In genomic region chr5:96206897-96207296, GRCm38 (mm10) we compare ENCODE assay signal across 9 mouse cellular contexts. TPM values are rescaled to one million over a fixed set of nuclear protein-coding genes. Genes with fewer than 3 reads are reported as not detected.
DNase-seq lines count a peak whose midpoint lies in the region; ATAC-seq lines count a peak whose summit lies in the region.
"Had no signal": no experiment of that assay in that cellular context is flagged by ENCODE, and none has a peak within 500 bp of the region (broad histone marks: within the 10 kb centered on the region; RNA-seq: fewer than 3 reads in every experiment).

No protein-coding gene starts in this region.

- H3K27ac ChIP-seq in heart, embryonic 11.5 days (ENCODE audit: low read depth, low read length): no peak overlapping the region
- no peak overlapping the region for H3K27ac ChIP-seq in neural tube, embryonic 15.5 days (replicated peaks)
- no peak overlapping the region for H3K27ac ChIP-seq in hindbrain, embryonic 12.5 days
- H3K27ac ChIP-seq: embryonic facial prominence, embryonic 15.5 days had no signal

- no peak overlapping the region for H3K4me3 ChIP-seq in heart, embryonic 11.5 days (ENCODE audit: low read depth, low read length)
- H3K4me3 ChIP-seq in neural tube, embryonic 15.5 days (replicated peaks): no peak overlapping the region
- H3K4me3 ChIP-seq in hindbrain, embryonic 12.5 days: no peak overlapping the region
- H3K4me3 ChIP-seq: embryonic facial prominence, embryonic 15.5 days had no signal

- peaks cover 9% of the 10 kb centered on the region; the same call in 1 of the 2 replicates for H3K4me1 ChIP-seq in heart, embryonic 11.5 days (ENCODE audit: control insufficient read depth, insufficient read depth, low read length)
- H3K4me1 ChIP-seq in neural tube, embryonic 15.5 days: peaks cover 13% of the 10 kb centered on the region
- H3K4me1 ChIP-seq in hindbrain, embryonic 12.5 days: peaks cover 7% of the 10 kb centered on the region

- no peak overlapping the region for H3K9ac ChIP-seq in heart, embryonic 11.5 days (ENCODE audit: low read depth, low read length)
- H3K9ac ChIP-seq in neural tube, embryonic 15.5 days (replicated peaks): no peak overlapping the region
- no peak overlapping the region for H3K9ac ChIP-seq in hindbrain, embryonic 12.5 days
- H3K9ac ChIP-seq: embryonic facial prominence, embryonic 15.5 days had no signal

- H3K36me3 ChIP-seq in heart, embryonic 11.5 days (ENCODE audit: control insufficient read depth, insufficient read depth, low read length): no peaks in the 10 kb centered on the region
- H3K36me3 ChIP-seq in neural tube, embryonic 15.5 days: no peaks in the 10 kb centered on the region
- H3K36me3 ChIP-seq in hindbrain, embryonic 12.5 days: no peaks in the 10 kb centered on the region
- H3K36me3 ChIP-seq: embryonic facial prominence, embryonic 15.5 days had no signal

- DNase-seq in heart, adult 9 months (ENCODE audit: low spot score in 2 of 2): peak; percentile 13 to 49
- peak; percentile 70 for DNase-seq in MN1 (ENCODE audit: low spot score)
- peak; percentile 40 for DNase-seq in brain, adult 2 months (ENCODE audit: low read depth, low spot score)
- DNase-seq in kidney, postnatal 4 days: peak; percentile 71 to 77
- DNase-seq in layer of hippocampus, postnatal 25 days (ENCODE audit: extremely low spot score in 1 of 2, low spot score in 1 of 2): no peak

- H3K9me3 ChIP-seq in heart, embryonic 11.5 days (replicated peaks; ENCODE audit: control insufficient read depth, low read length): no peaks in the 10 kb centered on the region
- no peaks in the 10 kb centered on the region for H3K9me3 ChIP-seq in neural tube, embryonic 15.5 days (replicated peaks)
- no peaks in the 10 kb centered on the region for H3K9me3 ChIP-seq in hindbrain, embryonic 12.5 days (replicated peaks)
- H3K9me3 ChIP-seq: embryonic facial prominence, embryonic 15.5 days had no signal

- no peaks in the 10 kb centered on the region for H3K27me3 ChIP-seq in heart, embryonic 11.5 days (ENCODE audit: control insufficient read depth, insufficient read depth, low read length)
- H3K27me3 ChIP-seq in neural tube, embryonic 15.5 days (replicated peaks): no peaks in the 10 kb centered on the region
- H3K27me3 ChIP-seq in hindbrain, embryonic 12.5 days: no peaks in the 10 kb centered on the region
- H3K27me3 ChIP-seq: embryonic facial prominence, embryonic 15.5 days had no signal

- WGBS in heart, embryonic 11.5 days (ENCODE audit: insufficient replicate concordance): 50% methylated on average over 2 of the region's 2 CpGs
- WGBS in neural tube, embryonic 15.5 days: 51% methylated on average over 2 of the region's 2 CpGs
- 72% methylated on average over 2 of the region's 2 CpGs for WGBS in hindbrain, embryonic 12.5 days

- ATAC-seq in heart, embryonic 11.5 days (replicated peaks; ENCODE audit: insufficient number of reproducible peaks, low FRiP score, low TSS enrichment): no peak
- no peak for ATAC-seq in neural tube, embryonic 15.5 days (ENCODE audit: low FRiP score)
- ATAC-seq in hindbrain, embryonic 12.5 days (ENCODE audit: low FRiP score): no peak

- H3K4me2 ChIP-seq in heart, embryonic 11.5 days: no peak overlapping the region
- no peak overlapping the region for H3K4me2 ChIP-seq in neural tube, embryonic 15.5 days
- H3K4me2 ChIP-seq in hindbrain, embryonic 12.5 days (replicated peaks): no peak overlapping the region
- H3K4me2 ChIP-seq: embryonic facial prominence, embryonic 15.5 days had no signal

RNA-seq across cellular contexts. Expression of gene Mrpl1, which starts 2.4 kb away (rescaled TPM):
- 22.4 and 24.3 TPM in 2 replicates for polyA plus RNA-seq in heart, embryonic 11.5 days (2014; fragmentation: Nextera tagmentation; extraction: Ambion mirVana)
- 15.5 and 19.1 TPM in 2 replicates for polyA plus RNA-seq in neural tube, embryonic 15.5 days (2015; fragmentation: Nextera tagmentation; extraction: Ambion mirVana)
- 20.1 and 20.2 TPM in 2 replicates for polyA plus RNA-seq in hindbrain, embryonic 12.5 days (2016; fragmentation: Nextera tagmentation; extraction: Ambion mirVana)
- total RNA-seq in layer of hippocampus, postnatal 25 days (2021): 10 to 100 TPM; 16.0 to 18.3 TPM

RNA-seq across cellular contexts. Expression of gene Cnot6l, which starts 42.9 kb away (rescaled TPM):
- polyA plus RNA-seq in heart, embryonic 11.5 days (2014; fragmentation: Nextera tagmentation; extraction: Ambion mirVana): 11.3 and 13.2 TPM in 2 replicates
- 15.3 and 21.1 TPM in 2 replicates for polyA plus RNA-seq in neural tube, embryonic 15.5 days (2015; fragmentation: Nextera tagmentation; extraction: Ambion mirVana)
- 17.0 and 17.5 TPM in 2 replicates for polyA plus RNA-seq in hindbrain, embryonic 12.5 days (2016; fragmentation: Nextera tagmentation; extraction: Ambion mirVana)
- total RNA-seq in layer of hippocampus, postnatal 25 days (2021): 10 to 100 TPM; 68.4 to 69.9 TPM

Comparison
In these comparisons a context has a peak if more than half of its experiments do, and no peak if none do; other contexts are left out.
1. DNase-seq: peak in heart, adult 9 months (2 of 2), MN1 (single experiment), brain, adult 2 months (single experiment) and kidney, postnatal 4 days (2 of 2); none in layer of hippocampus, postnatal 25 days (0 of 2).